Mouse (Mus musculus) kidney, adult 18-20 months (tissue): Measurements from ENCODE around the gene Coch.
"Not testable (repeated sequence)": the region's sequence is repeated elsewhere in the genome, so short reads cannot be mapped to it uniquely, and the experiment has no call there.

Experiments used
- DNase-seq: peaks from one replicate; pipeline ENCODE4 v3.0.0; 2021

Coch gene

GRCm38 (mm10) chr12:51593229-51594029 lies at the start of gene Coch:
TSS of gene Coch (plus strand) at chr12:51593341.
- DNase-seq: peak; percentile 20

GRCm38 (mm10) chr12:51543402-51543960 lies 49.7 kb upstream of the Coch start:
- no peak for DNase-seq

- DNase-seq: no peak
Observed at GRCm38 (mm10) chr12:51555041-51555440, 38.1 kb upstream of the Coch start.

GRCm38 (mm10) chr12:51561416-51561815 lies 31.7 kb upstream of the Coch start:
- DNase-seq: no peak

DNA sequence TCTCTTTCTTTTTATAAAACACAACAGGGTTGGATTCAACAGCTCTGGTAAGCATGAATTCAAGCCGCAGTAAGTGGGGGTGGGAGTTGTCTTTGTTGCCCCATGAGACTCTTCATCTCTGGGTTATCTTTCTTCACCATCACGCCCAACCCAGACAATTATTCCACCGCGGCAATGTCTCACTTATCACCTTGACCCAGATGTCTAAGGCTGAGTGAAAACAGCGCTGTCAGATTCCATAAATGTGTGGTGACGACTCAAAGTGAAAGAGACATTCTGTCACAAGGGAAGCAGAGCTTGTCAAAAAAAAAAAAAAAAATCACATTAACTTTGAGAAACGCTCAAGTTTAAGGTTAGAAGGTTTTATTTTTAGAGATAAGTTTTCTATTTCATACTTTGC lies 25.9 kb upstream of the Coch start:
- no peak for DNase-seq

DNA sequence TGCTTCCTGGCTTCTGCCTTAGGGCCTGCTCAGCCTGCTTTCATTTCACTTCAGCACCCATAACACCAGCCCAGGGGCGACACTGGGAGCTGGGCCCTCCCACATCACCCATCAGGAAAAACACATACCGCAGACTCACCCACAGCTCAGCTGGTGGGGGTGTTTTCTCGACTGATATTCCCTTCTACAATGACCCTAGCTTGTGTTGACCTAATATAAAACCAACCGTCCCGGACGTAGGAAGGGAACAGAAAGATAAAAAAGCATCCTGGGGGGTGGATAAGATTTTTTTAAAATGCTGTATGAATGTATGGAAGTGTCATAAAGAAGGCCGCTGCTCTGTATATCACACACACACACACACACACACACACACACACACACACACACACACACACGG lies 23.7 kb upstream of the Coch start:
- no peak for DNase-seq

DNA sequence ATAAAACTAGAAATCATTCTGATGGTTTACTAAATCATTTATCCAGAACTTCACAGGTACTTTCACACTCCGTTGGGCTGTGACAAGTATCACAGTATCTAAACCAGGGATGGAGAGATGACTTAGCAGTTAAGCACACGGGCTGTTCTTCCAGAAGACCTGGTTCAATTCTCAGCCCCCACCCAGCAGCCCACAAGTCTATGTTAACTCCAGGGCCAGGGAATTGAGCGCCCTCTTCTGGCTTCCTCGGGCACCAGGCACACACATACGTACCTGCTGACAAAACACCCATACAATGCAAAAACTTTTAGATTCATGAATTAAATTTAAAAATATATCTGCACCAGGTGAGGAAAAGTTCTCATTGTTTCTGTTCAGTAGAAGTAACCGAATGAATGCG lies 23.2 kb upstream of the Coch start:
- DNase-seq: no peak

GRCm38 (mm10) chr12:51572651-51573050 lies 20.5 kb upstream of the Coch start:
- no peak for DNase-seq

DNA sequence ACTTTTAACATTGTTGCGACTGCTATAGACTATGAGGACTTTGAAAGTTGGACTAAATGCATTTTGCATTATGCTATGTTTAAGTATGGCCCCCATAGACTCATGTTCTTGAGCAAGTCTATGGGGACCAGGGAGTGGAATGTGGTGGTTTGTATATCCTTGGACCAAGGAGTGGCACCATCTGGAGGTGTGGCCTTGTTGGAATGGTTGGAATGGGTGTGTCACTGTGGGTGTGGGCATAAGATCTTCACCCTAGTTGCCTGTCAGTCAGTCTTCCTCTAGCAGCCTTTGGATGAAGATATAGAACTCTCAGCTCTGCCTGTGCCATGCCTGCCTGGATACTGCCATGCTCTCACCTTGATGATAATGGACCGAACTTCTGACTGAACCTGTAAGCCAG lies 15.3 kb upstream of the Coch start:
- DNase-seq: not testable (repeated sequence)

DNA sequence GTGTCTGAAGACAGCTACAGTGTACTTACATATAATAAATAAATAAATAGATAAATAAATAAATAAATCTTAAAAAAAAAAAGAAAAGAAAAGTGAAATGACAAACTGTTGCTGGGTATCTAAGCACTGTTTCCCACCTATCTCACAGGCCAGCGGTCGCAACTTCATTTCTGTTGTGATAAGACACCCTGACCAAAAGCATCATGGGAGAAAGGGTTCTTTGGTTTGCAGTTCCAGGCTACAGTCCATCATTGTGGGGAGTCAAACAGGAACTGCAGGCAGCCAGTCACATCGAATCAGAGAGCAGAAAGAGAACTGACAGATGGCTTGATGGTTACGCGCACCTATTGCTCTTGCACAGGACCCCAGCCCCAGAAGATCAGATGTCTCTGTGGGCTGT lies 3.9 kb upstream of the Coch start:
- DNase-seq: no peak

DNA sequence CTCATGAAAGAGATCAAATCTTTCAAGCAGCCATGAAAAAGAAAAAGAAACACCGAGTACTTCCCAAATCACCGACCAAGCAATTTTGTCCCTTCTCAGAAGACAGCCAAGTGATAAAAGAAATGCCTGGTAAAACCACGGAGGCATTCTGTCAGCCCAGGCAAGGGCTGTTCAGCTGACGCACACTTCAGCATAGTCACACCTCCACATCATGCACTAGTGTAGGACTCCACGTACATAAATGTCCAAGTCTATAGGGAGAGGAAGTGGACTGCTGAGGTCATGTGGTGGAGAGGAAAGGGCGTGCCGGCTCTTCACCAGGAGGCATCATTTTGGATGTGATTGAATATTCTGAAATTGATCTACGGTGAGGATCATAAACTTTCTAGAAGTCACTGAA lies 1.2 kb upstream of the Coch start:
- no peak for DNase-seq

GRCm38 (mm10) chr12:51592888-51593228 lies 283 bp upstream of the Coch start:
- no peak for DNase-seq

DNA sequence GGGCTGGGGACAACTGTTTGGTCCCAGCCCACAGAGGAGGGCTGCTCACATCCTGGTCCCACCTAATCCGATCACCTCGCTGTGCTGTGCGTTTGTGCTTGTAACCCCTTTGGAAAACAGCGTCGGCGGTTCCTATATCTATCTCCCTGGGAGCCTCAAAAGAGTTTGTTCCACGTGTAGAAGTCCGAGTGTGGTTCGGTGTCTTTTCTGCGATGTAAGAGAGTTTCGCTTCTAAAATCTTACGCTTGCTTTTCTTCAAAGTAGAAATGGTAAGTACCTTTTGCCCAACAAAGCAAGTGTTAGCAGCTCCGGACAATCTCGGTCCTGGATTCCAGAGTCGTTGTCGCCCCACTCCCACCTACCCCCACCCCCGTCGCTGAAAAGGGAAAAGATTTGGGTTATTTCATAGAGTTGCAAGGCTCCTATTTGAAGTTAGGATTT lies 909 bp downstream of the Coch start:
- no peak for DNase-seq

DNA sequence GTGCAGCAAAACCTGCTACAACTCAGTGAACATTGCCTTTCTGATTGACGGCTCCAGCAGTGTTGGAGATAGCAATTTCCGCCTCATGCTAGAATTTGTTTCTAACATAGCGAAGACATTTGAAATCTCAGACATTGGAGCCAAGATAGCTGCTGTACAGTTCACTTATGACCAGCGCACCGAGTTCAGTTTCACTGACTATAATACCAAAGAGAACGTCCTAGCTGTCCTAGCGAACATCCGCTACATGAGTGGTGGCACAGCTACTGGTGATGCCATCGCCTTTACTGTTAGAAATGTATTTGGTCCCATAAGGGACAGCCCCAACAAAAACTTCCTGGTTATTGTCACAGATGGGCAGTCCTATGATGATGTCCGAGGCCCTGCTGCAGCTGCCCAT lies 10.2 kb downstream of the Coch start:
- no peak for DNase-seq

- DNase-seq: no peak
Observed at GRCm38 (mm10) chr12:51606138-51606537, 13.0 kb downstream of the Coch start.

DNA sequence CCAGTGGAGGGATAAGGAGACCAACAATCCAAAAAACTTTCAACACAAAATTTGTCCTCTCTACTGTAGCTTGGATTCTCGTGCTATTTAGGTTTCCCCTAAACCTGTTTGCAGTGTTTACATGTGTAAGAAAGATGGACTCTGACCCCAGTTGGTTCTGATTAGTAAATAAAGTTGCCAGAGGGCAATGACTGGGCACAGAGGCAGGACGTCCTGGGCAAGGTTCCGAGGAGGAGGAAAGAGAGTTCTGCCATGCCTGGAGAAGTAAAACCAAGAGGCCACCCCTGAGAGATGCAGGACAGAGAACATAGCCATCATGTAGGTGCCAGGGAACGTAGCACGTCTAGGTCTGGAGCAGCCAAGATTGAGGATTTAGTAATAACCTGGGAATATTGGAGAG lies 19.2 kb downstream of the Coch start:
- DNase-seq: peak; percentile 17

- no peak for DNase-seq
Observed at GRCm38 (mm10) chr12:51620572-51620971, 27.4 kb downstream of the Coch start.

- DNase-seq: no peak
Observed at GRCm38 (mm10) chr12:51621161-51621560, 28.0 kb downstream of the Coch start.

DNA sequence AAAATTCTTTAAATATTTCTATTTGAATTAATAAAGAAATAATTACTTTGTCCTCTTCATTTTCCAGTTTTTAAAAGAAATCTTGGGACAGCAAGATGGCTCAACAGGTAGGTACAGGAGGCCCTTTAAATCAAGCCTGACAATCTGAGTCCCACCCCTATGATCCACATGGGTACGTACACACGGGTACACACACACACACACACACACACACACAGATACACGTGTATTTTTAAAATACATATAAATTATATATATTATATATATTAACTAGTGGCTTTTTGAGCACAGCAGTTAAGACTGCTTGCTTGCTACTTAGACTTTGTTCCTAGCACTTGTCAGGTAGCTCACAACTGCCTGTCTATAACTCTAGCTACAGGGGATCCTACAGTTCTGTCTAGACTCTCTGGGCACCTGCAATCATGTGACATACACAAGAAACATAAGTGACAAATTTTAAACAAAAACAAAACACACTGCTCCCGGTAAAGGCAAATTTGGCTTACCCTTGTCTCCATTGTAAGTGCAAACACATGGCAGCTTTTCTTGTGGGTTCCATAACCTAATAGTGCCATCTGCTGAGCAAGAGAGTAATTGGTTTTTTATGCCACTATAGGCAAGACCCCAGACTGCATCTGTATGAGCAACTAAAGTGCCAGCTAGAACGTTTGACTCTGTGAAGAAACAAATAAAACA lies 29.7 kb downstream of the Coch start:
- DNase-seq: no peak

DNA sequence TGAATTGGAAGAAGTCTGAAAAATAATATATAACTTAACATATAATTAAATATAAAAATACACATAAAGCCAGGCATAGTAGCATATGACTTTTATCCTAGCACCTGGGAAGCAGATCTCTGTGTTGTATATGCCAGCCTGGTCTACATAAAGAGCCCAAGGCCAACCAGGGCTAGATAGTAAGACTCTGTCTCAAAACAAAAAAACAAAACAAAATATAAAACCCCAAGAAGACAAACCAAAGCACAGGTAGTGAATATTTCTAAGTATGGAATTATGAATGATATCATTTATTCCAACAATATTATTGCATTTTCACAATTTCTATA lies 30.2 kb downstream of the Coch start:
- DNase-seq: no peak

GRCm38 (mm10) chr12:51633481-51633880 lies 40.3 kb downstream of the Coch start:
- no peak for DNase-seq

GRCm38 (mm10) chr12:51636260-51636659 lies 43.1 kb downstream of the Coch start:
- no peak for DNase-seq

DNA sequence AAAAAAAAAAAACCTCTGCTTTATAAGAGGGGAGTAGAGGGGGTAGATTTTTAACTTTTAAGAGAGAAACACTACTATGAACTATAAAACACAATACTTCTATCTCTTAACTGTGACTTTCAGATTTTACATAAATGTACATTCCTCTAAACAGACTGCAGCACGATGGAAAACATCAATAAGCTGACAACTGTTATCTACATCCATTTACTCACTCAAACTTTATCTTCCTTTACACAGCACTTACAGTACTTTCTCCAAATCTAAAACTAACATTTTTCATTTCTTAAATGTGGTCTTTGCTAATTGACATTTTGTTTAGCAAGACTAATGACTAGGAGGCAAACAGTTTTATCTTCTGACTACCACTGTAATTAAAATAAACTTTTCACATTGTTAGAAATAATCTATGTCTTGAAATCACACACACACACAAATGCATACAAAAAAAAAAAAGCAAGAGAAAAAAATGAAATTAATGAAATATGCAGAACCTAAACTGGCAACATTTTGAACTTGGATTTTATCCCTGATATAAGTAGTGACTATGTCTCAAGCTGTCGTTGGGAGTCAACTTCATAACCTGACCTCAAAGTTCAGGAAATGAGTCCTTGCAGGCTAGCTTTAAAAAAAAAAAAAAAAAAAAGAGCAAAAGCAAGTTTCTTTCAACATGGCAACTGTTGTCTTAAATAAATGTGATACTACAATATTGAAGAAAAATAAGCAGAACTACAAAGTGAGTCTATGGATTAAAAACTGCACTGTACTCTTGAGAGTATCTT lies 43.7 kb downstream of the Coch start:
- no peak for DNase-seq

DNA sequence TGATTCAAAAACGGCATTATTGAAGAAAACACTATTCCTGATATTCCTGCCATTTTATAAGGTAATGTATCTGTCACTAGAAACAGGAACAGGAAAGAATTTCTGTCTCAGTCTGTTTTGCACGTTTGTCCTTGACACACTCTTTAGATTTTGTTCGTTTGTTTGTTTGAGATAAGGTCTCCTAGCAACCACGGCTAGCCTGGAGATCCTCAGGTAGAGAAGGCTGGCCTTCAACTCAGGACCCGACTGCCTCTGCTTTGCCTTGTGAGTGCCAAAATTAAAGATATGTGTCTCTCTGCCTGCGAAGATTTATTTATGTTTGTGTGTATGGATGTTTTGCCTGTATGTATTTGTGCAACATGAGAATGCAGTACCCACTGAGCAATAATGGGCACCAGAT lies 48.7 kb downstream of the Coch start:
- DNase-seq: no peak
